Mouse (Mus musculus) ES-Bruce4 (cell line): Measurements from ENCODE around the gene Mecom. TPM values are rescaled to one million over a fixed set of nuclear protein-coding genes. Genes with fewer than 3 reads are reported as not detected.

ENCODE experiments used
- H3K27ac ChIP-seq: 2 replicates; pipeline ENCODE4 v1.5.1; 2012; ENCODE audit warnings: low read length, inconsistent platforms; ENCODE audit not compliant: insufficient read depth
- H3K27me3 ChIP-seq: 2 replicates; pipeline ENCODE4 v1.6.1; 2012; ENCODE audit warnings: mild to moderate bottlenecking, low read length, inconsistent platforms; ENCODE audit not compliant: control insufficient read depth, poor library complexity, insufficient read depth, severe bottlenecking
- H3K36me3 ChIP-seq: 2 replicates; pipeline ENCODE4 v1.6.1; 2012; ENCODE audit warnings: inconsistent platforms, mild to moderate bottlenecking, low read length, moderate library complexity; ENCODE audit not compliant: control insufficient read depth, poor library complexity, insufficient read depth, severe bottlenecking
- H3K4me1 ChIP-seq: one replicate; pipeline ENCODE4 v1.8.1; 2011; ENCODE audit warnings: low read length; ENCODE audit not compliant: control insufficient read depth, insufficient read depth
- H3K4me3 ChIP-seq: 2 replicates; pipeline ENCODE4 v1.5.1; 2011; ENCODE audit warnings: low read depth, mild to moderate bottlenecking, low read length
- H3K9ac ChIP-seq: 2 replicates; pipeline ENCODE4 v1.6.1; 2012; ENCODE audit warnings: low read depth, mild to moderate bottlenecking, inconsistent platforms; ENCODE audit not compliant: poor library complexity, severe bottlenecking
- H3K9me3 ChIP-seq: replicated peaks from 2 replicates; pipeline ENCODE4 v1.6.1; 2012; ENCODE audit warnings: mild to moderate bottlenecking, low read length, inconsistent platforms; ENCODE audit not compliant: control insufficient read depth, poor library complexity, insufficient read depth, severe bottlenecking
- CTCF ChIP-seq: IDR thresholded peaks from one replicate; pipeline ENCODE4 v1.8.1; 2011; ENCODE audit warnings: low read depth, low read length
- EP300 ChIP-seq: IDR thresholded peaks from 2 replicates; pipeline ENCODE4 v1.6.1; 2011; ENCODE audit warnings: low read depth, low read length; ENCODE audit not compliant: insufficient read depth
- POLR2A ChIP-seq: IDR thresholded peaks from one replicate; pipeline ENCODE4 v1.8.1; 2011; ENCODE audit warnings: low read length; ENCODE audit not compliant: insufficient read depth
- polyA plus RNA-seq: library from polyadenylated mRNA; stranded (reverse); fragments of >200 nt; gene quantifications from 2 replicates; pipeline ENCODE4 v1.2.4, GENCODE M21; 2011; ENCODE audit warnings: low read depth; ENCODE audit not compliant: missing spikeins, insufficient read depth, insufficient read length

The Mecom gene
- polyA plus RNA-seq, 1 experiment = 0.24 TPM

GRCm38 (mm10) chr3:30410778-30411177, 137.0 kb downstream of the Mecom start:
- no peak overlapping the region for H3K9ac ChIP-seq
- no peaks in the 10 kb centered on the region for H3K9me3 ChIP-seq
- no peaks in the 10 kb centered on the region for H3K27me3 ChIP-seq
- no peaks in the 10 kb centered on the region for H3K36me3 ChIP-seq
- H3K27ac ChIP-seq = no peak overlapping the region
- H3K4me1 ChIP-seq = no peaks in the 10 kb centered on the region
- TF ChIP-seq CTCF = no peak
- TF ChIP-seq EP300 = no peak
- no peak for TF ChIP-seq POLR2A
- H3K4me3 ChIP-seq = no peak overlapping the region

- Histone ChIP-seq H3K27me3 (no peaks in the 10 kb centered on the region), H3K36me3 (no peaks in the 10 kb centered on the region), H3K4me1 (no peaks in the 10 kb centered on the region), H3K4me3 (no peak overlapping the region), H3K9me3 (no peaks in the 10 kb centered on the region), H3K9ac (no peak overlapping the region), H3K27ac (no peak overlapping the region)
- TF ChIP-seq CTCF = no peak
- TF ChIP-seq EP300 = no peak
- TF ChIP-seq POLR2A = no peak
Observed at GRCm38 (mm10) chr3:30404821-30405220, 143.0 kb downstream of the Mecom start.

- H3K9ac ChIP-seq = no peak overlapping the region
- no peaks in the 10 kb centered on the region for H3K36me3 ChIP-seq
- no peaks in the 10 kb centered on the region for H3K4me1 ChIP-seq
- TF ChIP-seq POLR2A (no peak), EP300 (no peak), CTCF (no peak)
- no peak overlapping the region for H3K27ac ChIP-seq
- H3K4me3 ChIP-seq = no peak overlapping the region
- H3K27me3 ChIP-seq = no peaks in the 10 kb centered on the region
- H3K9me3 ChIP-seq = no peaks in the 10 kb centered on the region
Observed at GRCm38 (mm10) chr3:30398911-30399310, 148.9 kb downstream of the Mecom start.

DNA sequence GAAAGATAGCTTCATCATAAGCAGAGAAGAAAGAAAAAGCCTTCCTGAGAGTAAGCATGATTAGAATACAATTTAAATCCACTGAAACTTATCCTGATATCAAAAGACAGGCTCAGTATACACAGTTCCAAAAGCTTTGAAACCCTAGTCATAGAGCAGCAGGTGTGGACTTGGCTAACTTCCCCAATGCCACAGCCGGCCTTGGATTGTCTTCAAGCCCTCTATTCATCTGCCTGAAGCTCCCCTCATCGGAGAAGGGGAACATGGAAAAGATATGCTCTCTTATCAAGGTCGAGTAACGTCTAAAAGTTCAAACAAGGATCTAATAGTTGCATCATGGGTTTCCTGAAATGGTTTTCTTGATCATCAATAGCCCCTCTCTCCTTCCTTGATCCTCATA, 152.9 kb downstream of the Mecom start:
- Histone ChIP-seq H3K9ac (no peak overlapping the region), H3K27me3 (no peaks in the 10 kb centered on the region), H3K9me3 (no peaks in the 10 kb centered on the region), H3K27ac (no peak overlapping the region), H3K36me3 (no peaks in the 10 kb centered on the region), H3K4me1 (no peaks in the 10 kb centered on the region), H3K4me3 (no peak overlapping the region)
- no peak for TF ChIP-seq CTCF
- no peak for TF ChIP-seq EP300
- TF ChIP-seq POLR2A = no peak

GRCm38 (mm10) chr3:30392662-30393061, 155.1 kb downstream of the Mecom start:
- TF ChIP-seq EP300 (no peak), POLR2A (no peak), CTCF (no peak)
- no peaks in the 10 kb centered on the region for H3K9me3 ChIP-seq
- no peak overlapping the region for H3K9ac ChIP-seq
- no peaks in the 10 kb centered on the region for H3K27me3 ChIP-seq
- H3K4me1 ChIP-seq = no peaks in the 10 kb centered on the region
- H3K4me3 ChIP-seq = no peak overlapping the region
- H3K36me3 ChIP-seq = no peaks in the 10 kb centered on the region
- no peak overlapping the region for H3K27ac ChIP-seq

DNA sequence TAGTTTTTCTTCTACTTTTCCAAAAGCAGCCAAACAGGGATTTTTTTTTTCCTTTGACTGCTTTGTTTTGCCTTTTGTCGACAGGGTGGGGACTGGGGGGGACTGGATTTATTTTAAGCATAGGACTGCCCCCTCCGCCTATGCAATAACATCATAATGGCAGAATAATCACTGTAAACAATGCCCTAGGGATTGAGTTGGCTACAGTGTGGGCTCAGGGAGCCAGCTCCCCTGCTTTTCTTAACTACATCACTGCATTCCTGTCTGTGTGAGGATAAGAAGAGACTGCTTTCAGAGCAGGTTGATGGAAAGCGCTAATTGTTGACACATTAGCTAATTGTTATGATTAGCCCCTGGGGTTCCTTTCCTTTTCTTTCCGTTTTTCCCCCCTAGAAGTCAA, 155.6 kb downstream of the Mecom start:
- H3K9ac ChIP-seq = no peak overlapping the region
- no peak overlapping the region for H3K27ac ChIP-seq
- no peaks in the 10 kb centered on the region for H3K36me3 ChIP-seq
- TF ChIP-seq POLR2A = no peak
- no peak for TF ChIP-seq CTCF
- TF ChIP-seq EP300 = no peak
- H3K9me3 ChIP-seq = no peaks in the 10 kb centered on the region
- H3K4me3 ChIP-seq = no peak overlapping the region
- no peaks in the 10 kb centered on the region for H3K27me3 ChIP-seq
- no peaks in the 10 kb centered on the region for H3K4me1 ChIP-seq
